Mouse (Mus musculus) inflammation-experienced regulatory T-cells, adult 6 months (primary cell): ENCODE data around the gene Ganc. TPM values are rescaled to one million over a fixed set of nuclear protein-coding genes. Genes with fewer than 3 reads are reported as not detected.

Experiments used
- ATAC-seq: one replicate; pipeline ENCODE4 v1.8.0; 2017
- polyA plus RNA-seq, 3 experiments: library from polyadenylated mRNA; unstranded; fragments of 100-300 nt; shearing (Covaris generic); gene quantifications; one replicate each; pipeline ENCODE4 v1.2.1; 2017

Gene Ganc
- polyA plus RNA-seq, result 10 to 100 TPM; 10.9 to 32.3 (median 29.3) TPM

GRCm38 (mm10) chr2:120403653-120403985 is at the start of gene Ganc:
Ganc (plus strand) TSS chr2:120403896.
- no peak for ATAC-seq

GRCm38 (mm10) chr2:120360425-120360824 is 43.3 kb upstream of the Ganc start:
- no peak for ATAC-seq

- ATAC-seq, result no peak
Observed at GRCm38 (mm10) chr2:120366501-120366900, 37.2 kb upstream of the Ganc start.

- no peak for ATAC-seq
Observed at GRCm38 (mm10) chr2:120367416-120368207, 36.1 kb upstream of the Ganc start.

GRCm38 (mm10) chr2:120373858-120374257 is 29.8 kb upstream of the Ganc start:
- no peak for ATAC-seq

GRCm38 (mm10) chr2:120386264-120386663 is 17.4 kb upstream of the Ganc start:
- ATAC-seq, result no peak

- ATAC-seq, result no peak
Observed at GRCm38 (mm10) chr2:120387291-120387690, 16.4 kb upstream of the Ganc start.

GRCm38 (mm10) chr2:120389376-120389775 is 14.3 kb upstream of the Ganc start:
- no peak for ATAC-seq

GRCm38 (mm10) chr2:120390934-120391333 is 12.8 kb upstream of the Ganc start:
- ATAC-seq, result no peak

GRCm38 (mm10) chr2:120392406-120392805 is 11.3 kb upstream of the Ganc start:
- no peak for ATAC-seq

GRCm38 (mm10) chr2:120397951-120398350 is 5.7 kb upstream of the Ganc start:
- no peak for ATAC-seq

GRCm38 (mm10) chr2:120402813-120403212 is 883 bp upstream of the Ganc start:
- ATAC-seq, result no peak

GRCm38 (mm10) chr2:120403986-120404822 is 508 bp downstream of the Ganc start, which contains the start of gene Tmem87a:
Tmem87a (minus strand) TSS chr2:120404113.
- ATAC-seq, result peak; percentile 96

GRCm38 (mm10) chr2:120404823-120405765 is 1.4 kb downstream of the Ganc start:
- no peak for ATAC-seq

GRCm38 (mm10) chr2:120411096-120411628 is 7.5 kb downstream of the Ganc start:
- ATAC-seq, result no peak

- no peak for ATAC-seq
Observed at GRCm38 (mm10) chr2:120414113-120414512, 10.4 kb downstream of the Ganc start.

GRCm38 (mm10) chr2:120414738-120415414 is 11.2 kb downstream of the Ganc start:
- ATAC-seq, result no peak

- ATAC-seq, result no peak
Observed at GRCm38 (mm10) chr2:120424386-120424785, 20.7 kb downstream of the Ganc start.

- no peak for ATAC-seq
Observed at GRCm38 (mm10) chr2:120444486-120444885, 40.8 kb downstream of the Ganc start.

- no peak for ATAC-seq
Observed at GRCm38 (mm10) chr2:120446373-120446772, 42.7 kb downstream of the Ganc start.

GRCm38 (mm10) chr2:120447306-120447705 is 43.6 kb downstream of the Ganc start:
- no peak for ATAC-seq

- ATAC-seq, result no peak
Observed at GRCm38 (mm10) chr2:120450724-120451123, 47.0 kb downstream of the Ganc start.
